Mouse (Mus musculus) forebrain, postnatal 0 days (tissue): Measurements from ENCODE around the gene Fgf5. TPM values are rescaled to one million over a fixed set of nuclear protein-coding genes. Genes with fewer than 3 reads are reported as not detected.
A peak's percentile ranks its signal among the peaks of the same experiment; 100 is the strongest.

Experiments
- ATAC-seq: fragments of 200-750 bp; cut with Nextera tagmentation; 2 replicates; pipeline ENCODE4 v1.8.0; 2017; ENCODE audit warnings: mild to moderate bottlenecking, moderate library complexity
- DNase-seq: peaks from one replicate; pipeline ENCODE4 v3.0.0-alpha.2; 2015
- H3K27ac ChIP-seq: fragments of 300-500 bp; sonication (generic); 2 replicates; pipeline ENCODE4 v1.5.1; 2014; ENCODE audit warnings: low read depth, mild to moderate bottlenecking, antibody characterized with exemption, low read length, moderate library complexity, mixed read lengths
- H3K27me3 ChIP-seq: fragments of 300-500 bp; sonication (generic); 2 replicates; pipeline ENCODE4 v1.6.1; 2014; ENCODE audit warnings: mild to moderate bottlenecking, low read length, mixed read lengths; ENCODE audit not compliant: insufficient read depth
- H3K36me3 ChIP-seq: fragments of 300-500 bp; sonication (generic); 2 replicates; pipeline ENCODE4 v1.6.1; 2014; ENCODE audit warnings: mild to moderate bottlenecking, moderate library complexity; ENCODE audit not compliant: insufficient read depth
- H3K4me1 ChIP-seq: fragments of 300-500 bp; sonication (generic); 2 replicates; pipeline ENCODE4 v1.6.1; 2014; ENCODE audit warnings: antibody characterized with exemption; ENCODE audit not compliant: insufficient read depth
- H3K4me2 ChIP-seq: fragments of 300-500 bp; sonication (generic); 2 replicates; pipeline ENCODE4 v1.6.1; 2014; ENCODE audit warnings: low read depth, mild to moderate bottlenecking, moderate library complexity
- H3K4me3 ChIP-seq: fragments of 300-500 bp; sonication (generic); 2 replicates; pipeline ENCODE4 v1.5.1; 2014; ENCODE audit warnings: low read depth, low read length, mixed read lengths
- H3K9ac ChIP-seq: fragments of 300-500 bp; sonication (generic); 2 replicates; pipeline ENCODE4 v1.6.1; 2014; ENCODE audit warnings: mild to moderate bottlenecking
- H3K9me3 ChIP-seq: fragments of 300-500 bp; sonication (generic); 2 replicates; pipeline ENCODE4 v1.6.1; 2016; ENCODE audit warnings: low read length
- CTCF ChIP-seq: sonication (generic); IDR thresholded peaks from 2 replicates; pipeline ENCODE4 v1.5.1; 2016; ENCODE audit warnings: antibody characterized with exemption, control low read depth, low read depth
- WGBS: fragments of 180-500 bp; shearing (Covaris S2); extraction: QIAGEN DNeasy Blood & Tissue Kit; methylation state at CpG from one replicate; pipeline ENCODE4 v1.1.7; 2014; 5-methylcytosine and 5-hydroxymethylcytosine counted together
- polyA plus RNA-seq: library from polyadenylated mRNA; unstranded; fragments of >200 nt; fragmentation: Nextera tagmentation; extraction: Ambion mirVana; gene quantifications from 2 replicates; pipeline ENCODE4 v1.2.1, GENCODE M21; 2015
- total RNA-seq: library from RNA; depleted of rRNA; stranded (reverse); fragments of >200 nt; gene quantifications from 2 replicates; pipeline ENCODE4 v1.2.3, GENCODE M21; 2014; rRNA removed

Fgf5 gene
- total RNA-seq: 0.48 and 2.4 TPM in 2 replicates
- polyA plus RNA-seq: 0.39 and 0.94 TPM in 2 replicates

DNA sequence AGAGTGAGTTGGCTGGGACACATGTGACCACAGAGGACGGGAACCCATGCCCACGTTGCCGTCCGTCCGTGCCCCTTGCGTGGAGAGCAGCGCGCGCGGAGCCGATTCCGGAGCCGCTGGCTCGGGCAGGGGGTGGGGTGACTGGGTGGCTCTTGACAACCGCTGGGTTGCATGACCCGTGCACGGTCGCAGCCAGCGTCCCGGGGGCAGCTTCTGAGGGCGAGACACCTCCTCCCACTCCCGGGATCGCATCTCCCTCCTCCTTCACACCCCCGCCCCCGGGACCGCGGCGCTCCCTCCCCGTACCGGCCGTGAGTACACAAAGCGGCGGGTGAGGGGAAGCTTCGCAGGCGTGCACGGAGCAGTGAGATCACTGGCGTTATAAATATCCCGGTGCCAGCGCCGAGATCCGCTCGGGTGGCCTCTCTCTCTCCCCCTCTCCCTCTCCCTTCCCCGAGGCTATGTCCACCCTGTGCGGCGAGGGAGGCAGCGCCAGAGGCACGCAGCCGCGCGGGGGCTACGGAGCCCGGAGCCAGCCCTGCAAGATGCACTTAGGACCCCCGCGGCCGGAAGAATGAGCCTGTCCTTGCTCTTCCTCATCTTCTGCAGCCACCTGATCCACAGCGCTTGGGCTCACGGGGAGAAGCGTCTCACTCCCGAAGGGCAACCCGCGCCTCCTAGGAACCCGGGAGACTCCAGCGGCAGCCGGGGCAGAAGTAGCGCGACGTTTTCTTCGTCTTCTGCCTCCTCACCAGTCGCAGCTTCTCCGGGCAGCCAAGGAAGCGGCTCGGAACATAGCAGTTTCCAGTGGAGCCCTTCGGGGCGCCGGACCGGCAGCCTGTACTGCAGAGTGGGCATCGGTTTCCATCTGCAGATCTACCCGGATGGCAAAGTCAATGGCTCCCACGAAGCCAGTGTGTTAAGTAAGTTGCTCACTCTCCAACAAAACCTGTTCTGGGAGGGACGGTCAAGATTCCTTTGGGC is at the start of gene Fgf5:
Gene Fgf5 (plus strand): TSS at position 347 of the 984 bp plus-strand sequence.
- peak within 1 kb of the TSS; percentile 98 for H3K4me2 ChIP-seq
- TF ChIP-seq CTCF: no peak
- H3K9ac ChIP-seq: peak within 1 kb of the TSS; percentile 74
- H3K4me1 ChIP-seq: no peaks in the 10 kb centered on the region
- no peaks in the 10 kb centered on the region for H3K9me3 ChIP-seq
- DNase-seq: peak; percentile 59
- peak; percentile 90 for ATAC-seq
- no peak within 1 kb of the TSS for H3K27ac ChIP-seq
- peak within 1 kb of the TSS; percentile 67 for H3K4me3 ChIP-seq
- 3% methylated on average over 68 of the region's 80 CpGs for whole genome bisulfite sequencing
- peaks cover 24% of the 10 kb centered on the region for H3K27me3 ChIP-seq
- H3K36me3 ChIP-seq: no peaks in the 10 kb centered on the region

DNA sequence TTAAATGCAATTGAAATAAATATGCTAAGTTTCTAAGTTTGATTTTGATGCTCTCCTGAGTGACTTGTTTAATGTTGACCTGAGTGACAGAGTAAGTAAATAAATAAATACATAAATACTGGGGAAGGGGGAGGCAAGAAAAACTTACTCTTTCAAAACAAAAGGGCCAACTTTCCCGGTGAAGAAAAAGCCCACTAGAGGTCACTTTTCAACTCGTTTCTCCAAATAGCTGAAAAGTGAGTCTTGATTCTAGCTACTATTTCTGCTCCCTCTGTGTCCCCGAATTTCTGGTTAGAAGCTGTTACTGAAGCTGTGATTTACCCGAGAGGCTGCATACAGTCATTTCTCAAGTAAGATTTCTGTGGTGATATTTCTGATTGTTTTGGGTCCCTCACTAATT is 41.5 kb upstream of the Fgf5 start:
- H3K4me3 ChIP-seq: no peak overlapping the region
- no peak for ATAC-seq
- H3K4me2 ChIP-seq: no peak overlapping the region
- DNase-seq: no peak
- WGBS: 48% methylated on average over 4 of the region's 4 CpGs
- H3K4me1 ChIP-seq: no peaks in the 10 kb centered on the region
- no peaks in the 10 kb centered on the region for H3K27me3 ChIP-seq
- TF ChIP-seq CTCF: no peak
- no peaks in the 10 kb centered on the region for H3K9me3 ChIP-seq
- H3K36me3 ChIP-seq: no peaks in the 10 kb centered on the region
- no peak overlapping the region for H3K9ac ChIP-seq
- no peak overlapping the region for H3K27ac ChIP-seq

DNA sequence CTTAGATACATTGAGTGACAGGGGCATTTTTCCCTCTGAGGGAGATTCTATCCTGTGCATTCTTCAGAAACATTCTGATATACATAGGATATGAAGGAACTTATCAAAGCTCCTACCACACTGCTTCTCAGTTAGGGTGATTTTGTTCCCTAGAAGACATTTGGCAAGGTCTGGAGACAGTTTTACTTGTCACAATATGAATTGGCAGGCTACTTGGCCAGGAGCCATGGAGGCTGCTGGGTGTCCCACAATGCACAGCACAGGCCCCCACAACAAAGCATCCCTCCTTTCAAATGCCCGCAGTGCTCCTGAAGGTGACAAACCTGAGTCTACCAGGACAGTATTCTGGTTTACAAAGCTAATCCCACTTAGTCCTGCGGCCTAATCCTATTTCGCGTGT is 32.0 kb upstream of the Fgf5 start:
- no peaks in the 10 kb centered on the region for H3K9me3 ChIP-seq
- WGBS: 57% methylated on average over 4 of the region's 4 CpGs
- no peak overlapping the region for H3K4me3 ChIP-seq
- no peak overlapping the region for H3K9ac ChIP-seq
- DNase-seq (no peak), ATAC-seq (no peak)
- no peak overlapping the region for H3K27ac ChIP-seq
- TF ChIP-seq CTCF: no peak
- H3K27me3 ChIP-seq: no peaks in the 10 kb centered on the region
- H3K4me2 ChIP-seq: no peak overlapping the region
- H3K4me1 ChIP-seq: no peaks in the 10 kb centered on the region
- no peaks in the 10 kb centered on the region for H3K36me3 ChIP-seq

DNA sequence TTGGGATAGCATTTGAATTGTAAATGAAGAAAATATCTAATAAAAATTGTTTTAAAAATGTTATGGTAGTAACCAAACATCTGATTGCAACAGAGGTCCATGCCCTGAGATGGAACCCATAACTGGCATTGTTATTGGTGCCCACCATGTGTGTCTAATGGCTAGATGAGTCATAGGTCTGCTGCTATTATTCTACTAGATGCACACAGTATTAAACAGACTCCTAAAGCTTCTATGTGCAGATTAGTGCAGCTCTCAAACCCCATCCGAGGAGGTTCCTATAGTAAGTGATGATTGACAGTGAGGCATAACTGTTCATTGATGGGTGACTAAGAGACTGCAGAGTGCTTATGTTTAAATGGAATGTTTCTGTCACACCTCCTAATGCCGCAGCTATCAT is 27.3 kb upstream of the Fgf5 start:
- no peak for ATAC-seq
- WGBS: 68% methylated on average over 2 of the region's 2 CpGs
- Histone ChIP-seq H3K4me1 (no peaks in the 10 kb centered on the region), H3K27me3 (no peaks in the 10 kb centered on the region), H3K9me3 (no peaks in the 10 kb centered on the region), H3K4me2 (no peak overlapping the region), H3K36me3 (no peaks in the 10 kb centered on the region), H3K27ac (no peak overlapping the region), H3K9ac (no peak overlapping the region), H3K4me3 (no peak overlapping the region)
- TF ChIP-seq CTCF: no peak
- DNase-seq: no peak

DNA sequence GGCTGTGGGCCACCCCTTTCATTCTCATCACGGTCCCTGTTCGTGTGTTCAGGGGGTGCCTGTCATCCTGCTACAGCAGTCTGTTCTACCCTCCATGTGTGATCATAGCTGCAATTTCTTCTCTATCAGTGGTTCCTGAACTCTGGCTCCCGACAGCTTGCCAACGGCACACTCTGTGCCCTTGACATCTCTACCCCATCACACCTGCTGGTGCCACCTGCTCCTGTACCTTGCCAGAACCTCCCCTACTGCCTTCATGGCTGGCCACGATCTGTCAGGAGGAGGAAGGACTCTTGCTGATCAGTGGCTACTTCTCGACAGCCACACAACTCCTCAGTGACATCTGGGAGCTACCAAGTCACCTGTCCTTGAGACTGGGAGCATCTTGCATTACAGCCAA is 24.5 kb upstream of the Fgf5 start:
- ATAC-seq (no peak), DNase-seq (no peak)
- no peak overlapping the region for H3K4me2 ChIP-seq
- H3K4me1 ChIP-seq: no peaks in the 10 kb centered on the region
- TF ChIP-seq CTCF: no peak
- H3K9me3 ChIP-seq: no peaks in the 10 kb centered on the region
- WGBS: 71% methylated on average over 6 of the region's 6 CpGs
- no peak overlapping the region for H3K9ac ChIP-seq
- H3K27ac ChIP-seq: no peak overlapping the region
- no peak overlapping the region for H3K4me3 ChIP-seq
- no peaks in the 10 kb centered on the region for H3K27me3 ChIP-seq
- no peaks in the 10 kb centered on the region for H3K36me3 ChIP-seq

DNA sequence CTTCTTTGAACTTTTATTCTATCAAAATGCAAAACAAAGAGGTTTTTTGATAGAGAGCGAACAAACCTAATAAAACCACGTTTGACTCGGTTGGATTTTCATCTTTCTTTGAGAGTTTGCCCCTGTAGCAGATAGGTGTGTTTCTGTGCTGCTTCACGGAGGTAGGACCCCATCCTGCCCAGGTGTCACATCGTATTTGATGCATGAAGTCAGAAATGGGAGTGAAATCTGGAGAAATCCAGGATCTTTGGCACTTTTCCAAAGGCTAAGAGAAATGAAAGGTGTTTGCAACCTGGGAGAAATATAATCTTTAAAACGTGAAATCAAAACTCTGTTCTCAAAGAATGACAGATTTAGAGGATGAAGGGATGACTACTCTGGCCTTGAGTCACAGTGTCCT is 15.5 kb upstream of the Fgf5 start:
- no peak overlapping the region for H3K4me2 ChIP-seq
- TF ChIP-seq CTCF: no peak
- no peaks in the 10 kb centered on the region for H3K27me3 ChIP-seq
- no peak overlapping the region for H3K4me3 ChIP-seq
- H3K27ac ChIP-seq: no peak overlapping the region
- no peak for DNase-seq
- 85% methylated on average over 6 of the region's 6 CpGs for WGBS
- no peak for ATAC-seq
- H3K4me1 ChIP-seq: no peaks in the 10 kb centered on the region
- H3K9me3 ChIP-seq: no peaks in the 10 kb centered on the region
- H3K9ac ChIP-seq: no peak overlapping the region
- no peaks in the 10 kb centered on the region for H3K36me3 ChIP-seq

DNA sequence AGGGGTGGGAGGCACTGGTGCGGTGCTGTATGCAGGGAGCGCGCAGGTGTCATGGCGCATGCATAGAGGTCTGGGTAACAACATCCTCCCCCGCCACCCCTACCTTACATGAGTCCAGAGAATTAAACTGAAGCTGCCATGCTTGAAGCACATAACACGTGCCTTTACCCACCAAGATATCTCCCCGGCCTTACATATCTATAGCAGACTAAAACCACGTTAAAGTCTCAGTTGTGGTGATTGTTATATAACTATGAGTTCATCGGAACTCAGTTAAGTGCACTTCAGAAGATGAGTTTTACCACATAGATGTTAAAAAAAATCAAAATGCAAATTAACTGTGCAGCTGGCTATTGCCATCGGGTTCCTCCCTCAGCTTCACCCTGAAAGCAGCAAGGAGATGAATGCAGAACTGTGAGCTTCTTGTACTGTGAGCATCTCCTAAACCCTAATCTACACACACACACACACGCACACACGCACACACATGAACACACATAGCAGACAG is 12.6 kb upstream of the Fgf5 start:
- WGBS: 91% methylated on average over 12 of the region's 12 CpGs
- no peaks in the 10 kb centered on the region for H3K27me3 ChIP-seq
- H3K36me3 ChIP-seq: no peaks in the 10 kb centered on the region
- no peak for DNase-seq
- H3K4me3 ChIP-seq: no peak overlapping the region
- no peak for TF ChIP-seq CTCF
- H3K9ac ChIP-seq: no peak overlapping the region
- H3K27ac ChIP-seq: no peak overlapping the region
- no peak for ATAC-seq
- no peaks in the 10 kb centered on the region for H3K9me3 ChIP-seq
- H3K4me1 ChIP-seq: no peaks in the 10 kb centered on the region
- no peak overlapping the region for H3K4me2 ChIP-seq
